Mouse (Mus musculus): ENCODE data around the gene Fam207a. TPM values are rescaled to one million over a fixed set of nuclear protein-coding genes. Genes with fewer than 3 reads are reported as not detected.
A peak's percentile ranks its signal among the peaks of the same experiment; 100 is the strongest.

Gene Fam207a
- total RNA-seq, 1 experiment from 2014 or later = 32.5 TPM

- ATAC-seq (replicated peaks; ENCODE audit: low read depth, poor library complexity, severe bottlenecking) = peak; percentile 31
These were observed 16.4 kb upstream of the Fam207a start for GRCm38 (mm10) chr10:77532020-77532413.

- peak; percentile 77 for ATAC-seq (replicated peaks; ENCODE audit: low read depth, poor library complexity, severe bottlenecking)
These were observed 15.7 kb upstream of the Fam207a start for GRCm38 (mm10) chr10:77531026-77532019.

GRCm38 (mm10) chr10:77530140-77530539 is 14.6 kb upstream of the Fam207a start, which contains the start of gene Itgb2:
Gene Itgb2 (plus strand): TSS chr10:77530252.
- peak; percentile 68 for ATAC-seq (replicated peaks; ENCODE audit: low read depth, poor library complexity, severe bottlenecking)

GRCm38 (mm10) chr10:77528634-77529033 is 13.0 kb upstream of the Fam207a start:
- ATAC-seq (replicated peaks; ENCODE audit: low read depth, poor library complexity, severe bottlenecking) = no peak

- no peak for ATAC-seq (replicated peaks; ENCODE audit: low read depth, poor library complexity, severe bottlenecking)
These were observed 10.9 kb upstream of the Fam207a start for GRCm38 (mm10) chr10:77526488-77526887.

- peak; percentile 61 for ATAC-seq (replicated peaks; ENCODE audit: low read depth, poor library complexity, severe bottlenecking)
These were observed 7.7 kb upstream of the Fam207a start for GRCm38 (mm10) chr10:77523321-77523720.

- ATAC-seq (replicated peaks; ENCODE audit: low read depth, poor library complexity, severe bottlenecking) = no peak
These were observed 7.2 kb upstream of the Fam207a start for GRCm38 (mm10) chr10:77522746-77523145.

- ATAC-seq (replicated peaks; ENCODE audit: low read depth, poor library complexity, severe bottlenecking) = peak; percentile 57
These were observed 6.6 kb upstream of the Fam207a start for GRCm38 (mm10) chr10:77522021-77522731.

- ATAC-seq (replicated peaks; ENCODE audit: low read depth, poor library complexity, severe bottlenecking) = 0 out of 2 replicates have a peak, but pooled peaks have one; percentile 3
These were observed 4.9 kb upstream of the Fam207a start for GRCm38 (mm10) chr10:77520497-77520896.

GRCm38 (mm10) chr10:77519191-77519590 is 3.6 kb upstream of the Fam207a start:
- no peak for ATAC-seq (replicated peaks; ENCODE audit: low read depth, poor library complexity, severe bottlenecking)

- ATAC-seq (replicated peaks; ENCODE audit: low read depth, poor library complexity, severe bottlenecking) = no peak
These were observed 2.2 kb upstream of the Fam207a start for GRCm38 (mm10) chr10:77517801-77518200.

GRCm38 (mm10) chr10:77517066-77517620 is 1.6 kb upstream of the Fam207a start:
- ATAC-seq (replicated peaks; ENCODE audit: low read depth, poor library complexity, severe bottlenecking) = peak; percentile 36

- no peak for ATAC-seq (replicated peaks; ENCODE audit: low read depth, poor library complexity, severe bottlenecking)
These were observed 880 bp upstream of the Fam207a start for GRCm38 (mm10) chr10:77516379-77516951.

- no peak for ATAC-seq (replicated peaks; ENCODE audit: low read depth, poor library complexity, severe bottlenecking)
These were observed 5.2 kb downstream of the Fam207a start for GRCm38 (mm10) chr10:77510225-77510982.

GRCm38 (mm10) chr10:77509403-77510187 is 6.0 kb downstream of the Fam207a start:
- peak; percentile 84 for ATAC-seq (replicated peaks; ENCODE audit: low read depth, poor library complexity, severe bottlenecking)

- no peak for ATAC-seq (replicated peaks; ENCODE audit: low read depth, poor library complexity, severe bottlenecking)
These were observed 6.8 kb downstream of the Fam207a start for GRCm38 (mm10) chr10:77508744-77509143.

GRCm38 (mm10) chr10:77507779-77508178 is 7.8 kb downstream of the Fam207a start:
- ATAC-seq (replicated peaks; ENCODE audit: low read depth, poor library complexity, severe bottlenecking) = no peak

GRCm38 (mm10) chr10:77506961-77507577 is 8.5 kb downstream of the Fam207a start:
- no peak for ATAC-seq (replicated peaks; ENCODE audit: low read depth, poor library complexity, severe bottlenecking)
